Mouse (Mus musculus) intestine, embryonic 15.5 days (tissue): ENCODE data around the gene Gm36028. TPM values are rescaled to one million over a fixed set of nuclear protein-coding genes. Genes with fewer than 3 reads are reported as not detected.

Experiments
- ATAC-seq: fragments of 200-750 bp; cut with Nextera tagmentation; 2 replicates; pipeline ENCODE4 v1.8.0; 2017; ENCODE audit warnings: moderate TSS enrichment, moderate library complexity
- H3K27ac ChIP-seq: fragments of 300-500 bp; sonication (generic); 2 replicates; pipeline ENCODE4 v1.5.1; 2015; ENCODE audit warnings: mild to moderate bottlenecking, inconsistent platforms
- H3K27me3 ChIP-seq: fragments of 300-500 bp; sonication (generic); replicated peaks from 2 replicates; pipeline ENCODE4 v1.6.1; 2015; ENCODE audit warnings: inconsistent platforms
- H3K36me3 ChIP-seq: fragments of 300-500 bp; sonication (generic); 2 replicates; pipeline ENCODE4 v1.6.1; 2015; ENCODE audit warnings: inconsistent platforms
- H3K4me1 ChIP-seq: fragments of 300-500 bp; sonication (generic); replicated peaks from 2 replicates; pipeline ENCODE4 v1.6.1; 2015; ENCODE audit warnings: inconsistent platforms
- H3K4me2 ChIP-seq: fragments of 300-500 bp; sonication (generic); replicated peaks from 2 replicates; pipeline ENCODE4 v1.6.1; 2015; ENCODE audit warnings: mild to moderate bottlenecking, inconsistent platforms
- H3K4me3 ChIP-seq: fragments of 300-500 bp; sonication (generic); replicated peaks from 2 replicates; pipeline ENCODE4 v1.5.1; 2015; ENCODE audit warnings: inconsistent platforms
- H3K9ac ChIP-seq: fragments of 300-500 bp; sonication (generic); 2 replicates; pipeline ENCODE4 v1.6.1; 2015; ENCODE audit warnings: inconsistent platforms
- H3K9me3 ChIP-seq: fragments of 300-500 bp; sonication (generic); 2 replicates; pipeline ENCODE4 v1.6.1; 2016; ENCODE audit warnings: inconsistent platforms
- WGBS: fragments of 180-500 bp; shearing (Covaris S2); methylation state at CpG from one replicate; pipeline ENCODE4 v1.1.7; 2015; 5-methylcytosine and 5-hydroxymethylcytosine counted together
- polyA plus RNA-seq: library from polyadenylated mRNA; unstranded; fragments of >200 nt; fragmentation: Nextera tagmentation; extraction: Ambion mirVana; gene quantifications from 2 replicates; pipeline ENCODE4 v1.2.1, GENCODE M21; 2015

Gene Gm36028
- polyA plus RNA-seq, 1 experiment from 2014 or later = 0.80 TPM

- ATAC-seq = no peak
- Histone ChIP-seq H3K9me3 (no peaks in the 10 kb centered on the region), H3K4me2 (no peak overlapping the region), H3K4me1 (0 out of 2 replicates have a peak, but pooled peaks cover under 1% of the 10 kb centered on the region), H3K27me3 (no peaks in the 10 kb centered on the region), H3K36me3 (no peaks in the 10 kb centered on the region; the same call in 1 of the 2 replicates), H3K27ac (no peak overlapping the region), H3K4me3 (no peak overlapping the region), H3K9ac (no peak overlapping the region)
- WGBS = 47% methylated on average over 4 of the region's 4 CpGs
Measured at GRCm38 (mm10) chr16:37802686-37803295, 58.2 kb downstream of the Gm36028 start.

GRCm38 (mm10) chr16:37801097-37801496, 59.8 kb downstream of the Gm36028 start:
- no peak overlapping the region for H3K27ac ChIP-seq
- H3K4me1 ChIP-seq = no peaks in the 10 kb centered on the region
- H3K4me2 ChIP-seq = no peak overlapping the region
- H3K27me3 ChIP-seq = no peaks in the 10 kb centered on the region
- H3K9me3 ChIP-seq = no peaks in the 10 kb centered on the region
- no peak for ATAC-seq
- H3K4me3 ChIP-seq = no peak overlapping the region
- H3K9ac ChIP-seq = no peak overlapping the region
- 86% methylated on average over 2 of the region's 2 CpGs for WGBS
- H3K36me3 ChIP-seq = no peaks in the 10 kb centered on the region; the same call in 1 of the 2 replicates

Other genes starting within 250 kb of the Gm36028 start
- 58.4 and 71.7 TPM in 2 replicates for gene Ndufb4, start 206.7 kb downstream of the Gm36028 start, polyA plus RNA-seq
- 232 and 269 TPM in 2 replicates for gene Fstl1, start 84.3 kb downstream of the Gm36028 start, polyA plus RNA-seq
- 48.0 and 52.4 TPM in 2 replicates for gene Lrrc58, start 7.2 kb upstream of the Gm36028 start, polyA plus RNA-seq
- gene Gpr156, start 55.4 kb upstream of the Gm36028 start, polyA plus RNA-seq = 0.11 and 0.23 TPM in 2 replicates
- 45.6 and 48.4 TPM in 2 replicates for gene Gsk3b, start 227.9 kb upstream of the Gm36028 start, polyA plus RNA-seq